Mouse (Mus musculus): ENCODE measurements around the gene Htr6. TPM values are rescaled to one million over a fixed set of nuclear protein-coding genes. Genes with fewer than 3 reads are reported as not detected.
A peak's percentile ranks its signal among the peaks of the same experiment; 100 is the strongest.

Htr6 gene
- polyA plus RNA-seq, 1 experiment, result 0.76 TPM

GRCm38 (mm10) chr4:139018388-139018787, 57.0 kb downstream of the Htr6 start:
- Histone ChIP-seq H3K27ac (ENCODE audit: insufficient read depth, low read depth, low read length) (peak overlapping the region; percentile 86), H3K27me3 (ENCODE audit: control insufficient read depth, insufficient read depth, low read length) (no peaks in the 10 kb centered on the region), H3K4me1 (ENCODE audit: control insufficient read depth, insufficient read depth, insufficient read length, low read length) (peaks cover 42% of the 10 kb centered on the region), H3K4me3 (ENCODE audit: low read depth, low read length) (no peak overlapping the region), H3K36me3 (ENCODE audit: control insufficient read depth, insufficient read depth, low read length) (peaks cover 27% of the 10 kb centered on the region)
- 33% methylated on average over 14 of the region's 14 CpGs for WGBS
- TF ChIP-seq POLR2A (IDR thresholded peaks at IDR 0.05; ENCODE audit: low read depth, low read length) (no peak), CTCF (IDR thresholded peaks at IDR 0.05; ENCODE audit: extremely low read depth, insufficient read length, insufficient replicate concordance, low read depth, low read length) (no peak)

- WGBS, result 92% methylated on average over 6 of the region's 6 CpGs
- Histone ChIP-seq H3K4me3 (ENCODE audit: low read depth, low read length) (no peak overlapping the region), H3K27me3 (ENCODE audit: control insufficient read depth, insufficient read depth, low read length) (no peaks in the 10 kb centered on the region), H3K36me3 (ENCODE audit: control insufficient read depth, insufficient read depth, low read length) (peaks cover 18% of the 10 kb centered on the region), H3K27ac (ENCODE audit: insufficient read depth, low read depth, low read length) (no peak overlapping the region), H3K4me1 (ENCODE audit: control insufficient read depth, insufficient read depth, insufficient read length, low read length) (peaks cover 34% of the 10 kb centered on the region)
- peak; percentile 60; the same call in 1 of the 2 replicates for TF ChIP-seq CTCF (IDR thresholded peaks at IDR 0.05; ENCODE audit: extremely low read depth, insufficient read length, insufficient replicate concordance, low read depth, low read length)
- TF ChIP-seq POLR2A (IDR thresholded peaks at IDR 0.05; ENCODE audit: low read depth, low read length), result no peak
Measured at GRCm38 (mm10) chr4:139014793-139015192, 60.6 kb downstream of the Htr6 start.

DNA sequence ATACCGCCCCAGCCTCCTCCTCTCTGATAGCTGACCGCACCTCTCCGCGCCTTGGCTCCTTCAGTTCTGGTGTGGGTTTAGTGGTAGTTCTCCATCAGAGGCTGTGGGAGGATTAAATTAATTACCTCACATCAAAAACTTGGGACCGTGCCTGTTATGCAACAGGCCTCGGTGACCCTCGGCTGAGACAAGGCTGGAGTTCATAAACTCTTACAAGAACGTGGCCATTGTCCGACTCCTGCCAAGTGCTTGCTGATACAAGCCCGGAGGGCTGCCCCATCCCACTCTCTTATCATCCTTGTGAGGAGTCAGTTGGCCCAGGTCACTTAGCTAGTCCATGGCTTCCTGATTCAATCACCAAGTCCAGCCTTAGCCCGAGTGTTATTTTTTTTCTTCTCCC, 62.1 kb downstream of the Htr6 start:
- H3K4me3 ChIP-seq (ENCODE audit: low read depth, low read length), result no peak overlapping the region
- H3K4me1 ChIP-seq (ENCODE audit: control insufficient read depth, insufficient read depth, insufficient read length, low read length), result peaks cover 29% of the 10 kb centered on the region
- H3K36me3 ChIP-seq (ENCODE audit: control insufficient read depth, insufficient read depth, low read length), result peaks cover 18% of the 10 kb centered on the region
- TF ChIP-seq CTCF (IDR thresholded peaks at IDR 0.05; ENCODE audit: extremely low read depth, insufficient read length, insufficient replicate concordance, low read depth, low read length) (no peak), POLR2A (IDR thresholded peaks at IDR 0.05; ENCODE audit: low read depth, low read length) (no peak)
- H3K27ac ChIP-seq (ENCODE audit: insufficient read depth, low read depth, low read length), result no peak overlapping the region
- H3K27me3 ChIP-seq (ENCODE audit: control insufficient read depth, insufficient read depth, low read length), result no peaks in the 10 kb centered on the region
- 79% methylated on average over 11 of the region's 11 CpGs for WGBS

- Histone ChIP-seq H3K4me3 (ENCODE audit: low read depth, low read length) (no peak overlapping the region), H3K27ac (ENCODE audit: insufficient read depth, low read depth, low read length) (no peak overlapping the region), H3K36me3 (ENCODE audit: control insufficient read depth, insufficient read depth, low read length) (peaks cover 18% of the 10 kb centered on the region), H3K4me1 (ENCODE audit: control insufficient read depth, insufficient read depth, insufficient read length, low read length) (peaks cover 31% of the 10 kb centered on the region), H3K27me3 (ENCODE audit: control insufficient read depth, insufficient read depth, low read length) (no peaks in the 10 kb centered on the region)
- TF ChIP-seq POLR2A (IDR thresholded peaks at IDR 0.05; ENCODE audit: low read depth, low read length), result no peak
- TF ChIP-seq CTCF (IDR thresholded peaks at IDR 0.05; ENCODE audit: extremely low read depth, insufficient read length, insufficient replicate concordance, low read depth, low read length), result no peak
- 81% methylated on average over 13 of the region's 13 CpGs for WGBS
Measured at GRCm38 (mm10) chr4:139011201-139011702, 64.1 kb downstream of the Htr6 start.

Other genes with a start within 250 kb of the Htr6 start
- gene Pla2g5, start 212.1 kb downstream of the Htr6 start, polyA plus RNA-seq (2012; rRNA removed), result 6.0 and 11.6 TPM in 2 replicates
- not detected in 2 replicates for gene Gm13030, start 201.6 kb downstream of the Htr6 start, polyA plus RNA-seq (2012; rRNA removed)
- 0.16 and 0.67 TPM in 2 replicates for gene Pla2g2e, start 197.6 kb downstream of the Htr6 start, polyA plus RNA-seq (2012; rRNA removed)
- 7.4 and 10.3 TPM in 2 replicates for gene Otud3, start 161.6 kb downstream of the Htr6 start, polyA plus RNA-seq (2012; rRNA removed)
- gene Rnf186, start 108.5 kb downstream of the Htr6 start, polyA plus RNA-seq (2012; rRNA removed), result 309 and 461 TPM in 2 replicates
- gene Tmco4, start 102.7 kb downstream of the Htr6 start, polyA plus RNA-seq (2012; rRNA removed), result 23.2 and 34.2 TPM in 2 replicates
- 72.9 and 160 TPM in 2 replicates for gene Nbl1, start 17.4 kb upstream of the Htr6 start, polyA plus RNA-seq (2012; rRNA removed)
- gene Minos1, start 55.5 kb upstream of the Htr6 start, polyA plus RNA-seq (2012; rRNA removed), result 15.4 and 29.4 TPM in 2 replicates
- 159 and 390 TPM in 2 replicates for gene Capzb, start 117.3 kb upstream of the Htr6 start, polyA plus RNA-seq (2012; rRNA removed)
- 26.4 and 49.8 TPM in 2 replicates for gene Pqlc2, start 235.1 kb upstream of the Htr6 start, polyA plus RNA-seq (2012; rRNA removed)
- gene Akr7a5, start 235.2 kb upstream of the Htr6 start, polyA plus RNA-seq (2012; rRNA removed), result 136 and 209 TPM in 2 replicates

Data from small intestine, adult 2 months (tissue).